Mouse (Mus musculus) liver, embryonic 16.5 days (tissue): ENCODE measurements around the gene Cnnm2. TPM values are rescaled to one million over a fixed set of nuclear protein-coding genes. Genes with fewer than 3 reads are reported as not detected.

Source experiments
- ATAC-seq: fragments of 200-750 bp; cut with Nextera tagmentation; 2 replicates; pipeline ENCODE4 v1.8.0; 2017; ENCODE audit warnings: low read depth, mild to moderate bottlenecking, moderate number of reproducible peaks, moderate library complexity
- H3K27ac ChIP-seq: fragments of 300-500 bp; sonication (generic); 2 replicates; pipeline ENCODE4 v1.5.1; 2014; ENCODE audit warnings: mild to moderate bottlenecking, low read length
- H3K27me3 ChIP-seq: fragments of 300-500 bp; sonication (generic); 2 replicates; pipeline ENCODE4 v1.6.1; 2014; ENCODE audit warnings: low read depth, low read length, mixed read lengths; ENCODE audit not compliant: control insufficient read depth, insufficient read depth
- H3K36me3 ChIP-seq: fragments of 300-500 bp; sonication (generic); 2 replicates; pipeline ENCODE4 v1.6.1; 2014; ENCODE audit warnings: mild to moderate bottlenecking; ENCODE audit not compliant: control insufficient read depth, insufficient read depth
- H3K4me1 ChIP-seq: fragments of 300-500 bp; sonication (generic); 2 replicates; pipeline ENCODE4 v1.6.1; 2014; ENCODE audit warnings: low read depth, low read length, mixed read lengths; ENCODE audit not compliant: control insufficient read depth
- H3K4me2 ChIP-seq: fragments of 300-500 bp; sonication (generic); 2 replicates; pipeline ENCODE4 v1.6.1; 2014; ENCODE audit warnings: low read depth, low read length, mixed read lengths
- H3K4me3 ChIP-seq: fragments of 300-500 bp; sonication (generic); 2 replicates; pipeline ENCODE4 v1.5.1; 2014; ENCODE audit warnings: low read depth, mild to moderate bottlenecking, low read length
- H3K9ac ChIP-seq: fragments of 300-500 bp; sonication (generic); 2 replicates; pipeline ENCODE4 v1.6.1; 2014; ENCODE audit warnings: low read depth, low read length
- H3K9me3 ChIP-seq: fragments of 300-500 bp; sonication (generic); replicated peaks from 2 replicates; pipeline ENCODE4 v1.6.1; 2016; ENCODE audit warnings: low read length; ENCODE audit not compliant: control insufficient read depth
- WGBS: fragments of 180-500 bp; shearing (Covaris S2); extraction: QIAGEN DNeasy Blood & Tissue Kit; methylation state at CpG from one replicate; pipeline ENCODE4 v1.1.7; 2014; ENCODE audit not compliant: insufficient replicate concordance; 5-methylcytosine and 5-hydroxymethylcytosine counted together
- polyA plus RNA-seq: library from polyadenylated mRNA; unstranded; fragments of >200 nt; fragmentation: Nextera tagmentation; extraction: Ambion mirVana; gene quantifications from 2 replicates; pipeline ENCODE4 v1.2.1, GENCODE M21; 2015

Cnnm2 gene
- polyA plus RNA-seq = 1.2 and 1.4 TPM in 2 replicates

- H3K27me3 ChIP-seq = peaks cover 14% of the 10 kb centered on the region; the same call in 1 of the 2 replicates
- ATAC-seq = peak; percentile 92
- no peaks in the 10 kb centered on the region for H3K36me3 ChIP-seq
- peak within 1 kb of the TSS; percentile 87 for H3K27ac ChIP-seq
- H3K4me2 ChIP-seq = peak within 1 kb of the TSS; percentile 100
- peak within 1 kb of the TSS; percentile 99 for H3K4me3 ChIP-seq
- H3K4me1 ChIP-seq = peaks cover 29% of the 10 kb centered on the region
- H3K9ac ChIP-seq = peak within 1 kb of the TSS; percentile 87
- WGBS = under 1% methylated on average over 59 of the region's 59 CpGs
- H3K9me3 ChIP-seq = no peaks in the 10 kb centered on the region
Measured at GRCm38 (mm10) chr19:46761247-46761946, at the start of gene Cnnm2. Cnnm2 (plus strand) TSS chr19:46761596.

GRCm38 (mm10) chr19:46714234-46714633, 47.2 kb upstream of the Cnnm2 start:
- Histone ChIP-seq H3K9ac (no peak overlapping the region), H3K4me2 (no peak overlapping the region), H3K4me1 (no peaks in the 10 kb centered on the region), H3K27ac (no peak overlapping the region), H3K36me3 (peaks cover 5% of the 10 kb centered on the region; the same call in 1 of the 2 replicates), H3K4me3 (no peak overlapping the region), H3K9me3 (peaks cover 3% of the 10 kb centered on the region; the same call in 1 of the 2 replicates), H3K27me3 (no peaks in the 10 kb centered on the region)
- WGBS = 68% methylated on average over 8 of the region's 8 CpGs
- no peak for ATAC-seq

- Histone ChIP-seq H3K27ac (no peak overlapping the region), H3K36me3 (peaks cover 5% of the 10 kb centered on the region; the same call in 1 of the 2 replicates), H3K9me3 (peaks cover 3% of the 10 kb centered on the region; the same call in 1 of the 2 replicates), H3K27me3 (no peaks in the 10 kb centered on the region), H3K4me3 (no peak overlapping the region), H3K9ac (no peak overlapping the region), H3K4me2 (no peak overlapping the region), H3K4me1 (no peaks in the 10 kb centered on the region)
- 67% methylated on average over 8 of the region's 8 CpGs for WGBS
- no peak for ATAC-seq
Measured at GRCm38 (mm10) chr19:46715016-46715415, 46.4 kb upstream of the Cnnm2 start.

GRCm38 (mm10) chr19:46718150-46718549, 43.2 kb upstream of the Cnnm2 start:
- Histone ChIP-seq H3K36me3 (peaks cover 5% of the 10 kb centered on the region; the same call in 1 of the 2 replicates), H3K27ac (no peak overlapping the region), H3K4me3 (no peak overlapping the region), H3K27me3 (no peaks in the 10 kb centered on the region), H3K9me3 (peaks cover 3% of the 10 kb centered on the region; the same call in 1 of the 2 replicates), H3K4me2 (no peak overlapping the region), H3K9ac (no peak overlapping the region), H3K4me1 (no peaks in the 10 kb centered on the region)
- ATAC-seq = no peak
- WGBS = 54% methylated on average over 4 of the region's 4 CpGs

- no peak for ATAC-seq
- H3K4me2 ChIP-seq = no peak overlapping the region
- H3K9ac ChIP-seq = no peak overlapping the region
- peaks cover 3% of the 10 kb centered on the region for H3K36me3 ChIP-seq
- no peaks in the 10 kb centered on the region for H3K9me3 ChIP-seq
- H3K4me1 ChIP-seq = peaks cover 14% of the 10 kb centered on the region
- H3K4me3 ChIP-seq = no peak overlapping the region
- no peaks in the 10 kb centered on the region for H3K27me3 ChIP-seq
- no peak overlapping the region for H3K27ac ChIP-seq
- WGBS = 73% methylated on average over 11 of the region's 11 CpGs
Measured at GRCm38 (mm10) chr19:46724411-46724810, 37.0 kb upstream of the Cnnm2 start.

- H3K4me1 ChIP-seq = peaks cover 14% of the 10 kb centered on the region
- H3K4me2 ChIP-seq = no peak overlapping the region
- no peak overlapping the region for H3K4me3 ChIP-seq
- no peaks in the 10 kb centered on the region for H3K9me3 ChIP-seq
- WGBS = 90% methylated on average over 8 of the region's 8 CpGs
- H3K36me3 ChIP-seq = peaks cover 3% of the 10 kb centered on the region
- H3K27me3 ChIP-seq = no peaks in the 10 kb centered on the region
- H3K27ac ChIP-seq = no peak overlapping the region
- H3K9ac ChIP-seq = no peak overlapping the region
- no peak for ATAC-seq
Measured at GRCm38 (mm10) chr19:46726142-46726541, 35.3 kb upstream of the Cnnm2 start.

- H3K9me3 ChIP-seq = no peaks in the 10 kb centered on the region
- H3K36me3 ChIP-seq = peaks cover 3% of the 10 kb centered on the region
- peaks cover 14% of the 10 kb centered on the region for H3K4me1 ChIP-seq
- H3K9ac ChIP-seq = no peak overlapping the region
- no peaks in the 10 kb centered on the region for H3K27me3 ChIP-seq
- H3K4me3 ChIP-seq = no peak overlapping the region
- H3K27ac ChIP-seq = peak overlapping the region; percentile 18
- peak; percentile 67 for ATAC-seq
- peak overlapping the region; percentile 43 for H3K4me2 ChIP-seq
- WGBS = 55% methylated on average over 8 of the region's 8 CpGs
Measured at GRCm38 (mm10) chr19:46727140-46727736, 34.2 kb upstream of the Cnnm2 start.

GRCm38 (mm10) chr19:46727945-46728540, 33.4 kb upstream of the Cnnm2 start:
- Histone ChIP-seq H3K9me3 (no peaks in the 10 kb centered on the region), H3K36me3 (peaks cover 3% of the 10 kb centered on the region), H3K4me3 (peak overlapping the region; percentile 13; the same call in 1 of the 2 replicates), H3K4me1 (peaks cover 14% of the 10 kb centered on the region), H3K27ac (peak overlapping the region; percentile 37), H3K27me3 (no peaks in the 10 kb centered on the region), H3K4me2 (peak overlapping the region; percentile 43), H3K9ac (no peak overlapping the region)
- WGBS = 10% methylated on average over 11 of the region's 11 CpGs
- peak; percentile 75 for ATAC-seq

GRCm38 (mm10) chr19:46728909-46729308, 32.5 kb upstream of the Cnnm2 start:
- WGBS = 48% methylated on average over 3 of the region's 3 CpGs
- Histone ChIP-seq H3K27ac (no peak overlapping the region), H3K4me2 (no peak overlapping the region), H3K27me3 (no peaks in the 10 kb centered on the region), H3K4me1 (peaks cover 14% of the 10 kb centered on the region), H3K36me3 (peaks cover 3% of the 10 kb centered on the region), H3K9ac (no peak overlapping the region), H3K9me3 (no peaks in the 10 kb centered on the region), H3K4me3 (no peak overlapping the region)
- ATAC-seq = no peak
